Mouse (Mus musculus) urinary bladder, postnatal 14 days (tissue): ENCODE results near the gene Glis1.

Experiments used
- DNase-seq: peaks from one replicate; pipeline ENCODE4 v3.0.0; 2021; ENCODE audit warnings: low spot score

Glis1 gene

GRCm38 (mm10) chr4:107434356-107435237 is at the start of gene Glis1:
Gene Glis1 (plus strand): TSS chr4:107434591.
- peak; percentile 41 for DNase-seq

- no peak for DNase-seq
Measured at GRCm38 (mm10) chr4:107387038-107387437, 47.4 kb upstream of the Glis1 start.

- no peak for DNase-seq
Measured at GRCm38 (mm10) chr4:107387465-107387864, 46.9 kb upstream of the Glis1 start.

- DNase-seq: no peak
Measured at GRCm38 (mm10) chr4:107388291-107388690, 46.1 kb upstream of the Glis1 start.

- DNase-seq: no peak
Measured at GRCm38 (mm10) chr4:107389345-107389744, 45.0 kb upstream of the Glis1 start.

- no peak for DNase-seq
Measured at GRCm38 (mm10) chr4:107393771-107394170, 40.6 kb upstream of the Glis1 start.

GRCm38 (mm10) chr4:107420202-107420601 is 14.2 kb upstream of the Glis1 start:
- no peak for DNase-seq

- DNase-seq: no peak
Measured at GRCm38 (mm10) chr4:107421711-107422110, 12.7 kb upstream of the Glis1 start.

GRCm38 (mm10) chr4:107422176-107422575 is 12.2 kb upstream of the Glis1 start:
- peak; percentile 38 for DNase-seq

GRCm38 (mm10) chr4:107425616-107426015 is 8.8 kb upstream of the Glis1 start:
- no peak for DNase-seq

- no peak for DNase-seq
Measured at GRCm38 (mm10) chr4:107426631-107427030, 7.8 kb upstream of the Glis1 start.

GRCm38 (mm10) chr4:107432717-107433116 is 1.7 kb upstream of the Glis1 start:
- peak; percentile 56 for DNase-seq

GRCm38 (mm10) chr4:107433998-107434355 is 414 bp upstream of the Glis1 start:
- DNase-seq: no peak

- DNase-seq: no peak
Measured at GRCm38 (mm10) chr4:107435238-107435946, 1.0 kb downstream of the Glis1 start.

GRCm38 (mm10) chr4:107436476-107436875 is 2.1 kb downstream of the Glis1 start:
- DNase-seq: no peak

GRCm38 (mm10) chr4:107438741-107439140 is 4.3 kb downstream of the Glis1 start:
- no peak for DNase-seq

GRCm38 (mm10) chr4:107440306-107440705 is 5.9 kb downstream of the Glis1 start:
- DNase-seq: no peak

- no peak for DNase-seq
Measured at GRCm38 (mm10) chr4:107442288-107442687, 7.9 kb downstream of the Glis1 start.

GRCm38 (mm10) chr4:107442891-107443483 is 8.6 kb downstream of the Glis1 start:
- no peak for DNase-seq

GRCm38 (mm10) chr4:107443621-107444020 is 9.2 kb downstream of the Glis1 start:
- DNase-seq: no peak

- DNase-seq: peak; percentile 29
Measured at GRCm38 (mm10) chr4:107448481-107448880, 14.1 kb downstream of the Glis1 start.

- DNase-seq: no peak
Measured at GRCm38 (mm10) chr4:107449519-107449918, 15.1 kb downstream of the Glis1 start.
